Mouse (Mus musculus) B cell, adult 2 months (primary cell): Measurements from ENCODE around the gene Celsr1.
"Not testable (repeated sequence)": the region's sequence is repeated elsewhere in the genome, so short reads cannot be mapped to it uniquely, and the experiment has no call there.

ENCODE experiments used
- DNase-seq, 2 experiments: peaks; one replicate each; pipeline ENCODE4 v3.0.0; 2022

The Celsr1 gene

GRCm38 (mm10) chr15:85885606-85886005 is 148.0 kb downstream of the Celsr1 start:
- DNase-seq = no peak

- no peak for DNase-seq
Observed at GRCm38 (mm10) chr15:85879498-85879895, 154.1 kb downstream of the Celsr1 start.

- DNase-seq = peak; percentile 86 to 87
Observed at GRCm38 (mm10) chr15:85878848-85879497, 154.6 kb downstream of the Celsr1 start, which contains the start of gene Trmu. Gene Trmu, plus strand, starts transcription at chr15:85879312.

GRCm38 (mm10) chr15:85877336-85877735 is 156.2 kb downstream of the Celsr1 start:
- no peak for DNase-seq

- peak; percentile 81 to 83 for DNase-seq
Observed at GRCm38 (mm10) chr15:85867696-85868095, 165.9 kb downstream of the Celsr1 start.

- DNase-seq = not testable (repeated sequence)
Observed at GRCm38 (mm10) chr15:85865913-85866312, 167.7 kb downstream of the Celsr1 start.

GRCm38 (mm10) chr15:85859490-85860031 is 174.0 kb downstream of the Celsr1 start, which contains the start of gene Gtse1:
Gene Gtse1, plus strand, starts transcription at chr15:85859745.
- DNase-seq = peak; percentile 88 to 90

- no peak for DNase-seq
Observed at GRCm38 (mm10) chr15:85858980-85859489, 174.5 kb downstream of the Celsr1 start.

- DNase-seq = no peak
Observed at GRCm38 (mm10) chr15:85851656-85852392, 181.8 kb downstream of the Celsr1 start.
